Mouse (Mus musculus) myocyte (in vitro differentiated cells): ENCODE measurements around the gene Tbc1d14. TPM values are rescaled to one million over a fixed set of nuclear protein-coding genes. Genes with fewer than 3 reads are reported as not detected.

Source experiments
- H3K27me3 ChIP-seq: one replicate; pipeline ENCODE4 v1.6.1; 2011; ENCODE audit not compliant: control insufficient read depth, insufficient read depth, insufficient read length
- H3K36me3 ChIP-seq: one replicate; pipeline ENCODE4 v1.6.1; 2011; ENCODE audit not compliant: control insufficient read depth, insufficient read depth
- H3K4me2 ChIP-seq: one replicate; pipeline ENCODE4 v1.6.1; 2011; ENCODE audit warnings: low read depth, control low read depth
- H3K4me3 ChIP-seq: one replicate; pipeline ENCODE4 v1.5.1; 2011; ENCODE audit warnings: mild to moderate bottlenecking, control low read depth, moderate library complexity
- H3K79me2 ChIP-seq: one replicate; pipeline ENCODE4 v1.6.1; 2011; ENCODE audit not compliant: control insufficient read depth, insufficient read depth
- H3ac ChIP-seq: one replicate; pipeline ENCODE4 v1.6.1; 2011; ENCODE audit not compliant: control insufficient read depth, insufficient read length
- CEBPB ChIP-seq: IDR thresholded peaks from 2 replicates; pipeline ENCODE4 v1.6.1; 2011; ENCODE audit warnings: mild to moderate bottlenecking, moderate library complexity; ENCODE audit not compliant: poor library complexity, insufficient read depth, severe bottlenecking
- E2F4 ChIP-seq: IDR thresholded peaks from one replicate; pipeline ENCODE4 v1.6.1; 2011; ENCODE audit warnings: mild to moderate bottlenecking, control low read depth, moderate library complexity; ENCODE audit not compliant: insufficient read depth
- MAX ChIP-seq: IDR thresholded peaks from one replicate; pipeline ENCODE4 v1.6.1; 2011; ENCODE audit warnings: low read depth, mild to moderate bottlenecking, control low read depth
- MYOD1 ChIP-seq, 3 experiments: IDR thresholded peaks; one replicate each; pipeline ENCODE4 v1.6.1; 2011; ENCODE audit warnings: control low read depth in 2 of 3, low read depth in 2 of 3, mild to moderate bottlenecking in 2 of 3, moderate library complexity in 1 of 3; ENCODE audit not compliant: insufficient read length in 2 of 3, control insufficient read depth in 1 of 3
- MYOG ChIP-seq, 3 experiments: IDR thresholded peaks; one replicate each; pipeline ENCODE4 v1.6.1; 2011; ENCODE audit warnings: control low read depth in 2 of 3, low read depth in 2 of 3, mild to moderate bottlenecking in 2 of 3; ENCODE audit not compliant: insufficient read length in 2 of 3, control insufficient read depth in 1 of 3, insufficient read depth in 1 of 3
- POLR2A ChIP-seq: IDR thresholded peaks from one replicate; pipeline ENCODE4 v1.6.1; 2011; ENCODE audit warnings: low read depth, mild to moderate bottlenecking, control low read depth, moderate library complexity; ENCODE audit not compliant: insufficient read length
- POLR2AphosphoS2 ChIP-seq: IDR thresholded peaks from one replicate; pipeline ENCODE4 v1.6.1; 2011; ENCODE audit warnings: low read depth, control low read depth; ENCODE audit not compliant: insufficient read length
- REST ChIP-seq: IDR thresholded peaks from one replicate; pipeline ENCODE4 v1.6.1; 2011; ENCODE audit warnings: mild to moderate bottlenecking, control low read depth, moderate library complexity; ENCODE audit not compliant: insufficient read depth, insufficient read length
- SRF ChIP-seq: IDR thresholded peaks from one replicate; pipeline ENCODE4 v1.6.1; 2011; ENCODE audit warnings: low read depth; ENCODE audit not compliant: control insufficient read depth, insufficient read length
- TCF12 ChIP-seq: IDR thresholded peaks from one replicate; pipeline ENCODE4 v1.6.1; 2011; ENCODE audit warnings: mild to moderate bottlenecking, control low read depth; ENCODE audit not compliant: poor library complexity, insufficient read depth, severe bottlenecking
- TCF3 ChIP-seq: IDR thresholded peaks from one replicate; pipeline ENCODE4 v1.6.1; 2011; ENCODE audit warnings: low read depth, control low read depth; ENCODE audit not compliant: insufficient read length
- USF1 ChIP-seq: IDR thresholded peaks from one replicate; pipeline ENCODE4 v1.6.1; 2011; ENCODE audit warnings: low read depth, mild to moderate bottlenecking, control low read depth, moderate library complexity
- polyA plus RNA-seq: library from polyadenylated mRNA; unstranded; fragments of >200 nt; fragmentation: generic; extraction: Trizol; gene quantifications from one replicate; pipeline ENCODE4 v1.2.1, GENCODE M21; 2012; ENCODE audit warnings: missing spikeins

Tbc1d14 gene
- polyA plus RNA-seq, 1 experiment, result 7.8 TPM

DNA sequence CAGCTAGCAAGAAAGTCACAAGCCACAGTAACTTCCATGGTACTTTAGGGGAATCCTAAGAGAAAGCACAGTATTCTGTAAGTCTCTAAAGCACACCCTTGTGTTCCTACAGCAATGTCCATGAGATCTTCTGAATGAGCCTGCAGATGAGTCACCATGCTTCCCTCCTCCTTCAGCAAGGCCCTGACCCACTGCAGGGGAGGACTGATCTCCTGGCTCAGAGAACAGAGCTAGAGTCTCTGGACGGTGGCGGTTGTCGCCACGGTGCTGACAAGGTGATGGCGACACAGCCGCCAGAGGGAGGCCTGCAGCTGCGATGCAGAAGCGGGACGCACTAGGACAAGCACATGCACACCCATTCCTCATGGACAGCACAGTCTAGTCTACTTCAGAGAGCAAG is 9.0 kb upstream of the Tbc1d14 start:
- H3K36me3 ChIP-seq, result peaks cover 37% of the 10 kb centered on the region
- no peak for TF ChIP-seq E2F4
- TF ChIP-seq POLR2A, result no peak
- no peak for TF ChIP-seq MYOG (IDR thresholded peaks at IDR 0.05; ENCODE audit: control insufficient read depth in 1 of 3, insufficient read depth in 1 of 3, insufficient read length in 2 of 3, low read depth in 2 of 3)
- TF ChIP-seq TCF12, result no peak
- TF ChIP-seq USF1, result no peak
- no peak overlapping the region for H3ac ChIP-seq
- no peaks in the 10 kb centered on the region for H3K79me2 ChIP-seq
- H3K27me3 ChIP-seq, result no peaks in the 10 kb centered on the region
- no peak overlapping the region for H3K4me2 ChIP-seq
- H3K4me3 ChIP-seq, result no peak overlapping the region

GRCm38 (mm10) chr5:36601492-36601891 is 8.4 kb upstream of the Tbc1d14 start:
- TF ChIP-seq USF1 (no peak), E2F4 (no peak), MYOG (IDR thresholded peaks at IDR 0.05; ENCODE audit: control insufficient read depth in 1 of 3, insufficient read depth in 1 of 3, insufficient read length in 2 of 3, low read depth in 2 of 3) (no peak), MYOD1 (IDR thresholded peaks at IDR 0.05; ENCODE audit: control insufficient read depth in 1 of 3, insufficient read length in 2 of 3, low read depth in 2 of 3) (no peak), TCF3 (no peak), MAX (no peak), POLR2AphosphoS2 (no peak), CEBPB (no peak), SRF (no peak), POLR2A (no peak)
- H3ac ChIP-seq, result no peak overlapping the region
- H3K79me2 ChIP-seq, result no peaks in the 10 kb centered on the region
- H3K4me2 ChIP-seq, result no peak overlapping the region
- no peak overlapping the region for H3K4me3 ChIP-seq
- no peaks in the 10 kb centered on the region for H3K27me3 ChIP-seq
- H3K36me3 ChIP-seq, result peaks cover 33% of the 10 kb centered on the region

- Histone ChIP-seq H3K79me2 (no peaks in the 10 kb centered on the region), H3K4me2 (no peak overlapping the region), H3K36me3 (peaks cover 21% of the 10 kb centered on the region), H3K27me3 (no peaks in the 10 kb centered on the region), H3K4me3 (no peak overlapping the region), H3ac (no peak overlapping the region)
- TF ChIP-seq MYOG (IDR thresholded peaks at IDR 0.05; ENCODE audit: control insufficient read depth in 1 of 3, insufficient read depth in 1 of 3, insufficient read length in 2 of 3, low read depth in 2 of 3), result no peak
- peak; percentile 59 for TF ChIP-seq POLR2AphosphoS2
- TF ChIP-seq CEBPB, result no peak
- no peak for TF ChIP-seq TCF12
Observed at GRCm38 (mm10) chr5:36598883-36599282, 5.8 kb upstream of the Tbc1d14 start.

- Histone ChIP-seq H3K27me3 (no peaks in the 10 kb centered on the region), H3K36me3 (peaks cover 10% of the 10 kb centered on the region), H3K4me3 (no peak overlapping the region), H3K4me2 (no peak overlapping the region), H3K79me2 (no peaks in the 10 kb centered on the region), H3ac (no peak overlapping the region)
- TF ChIP-seq POLR2AphosphoS2 (peak; percentile 53), TCF3 (no peak)
Observed at GRCm38 (mm10) chr5:36597653-36598052, 4.6 kb upstream of the Tbc1d14 start.

- no peak overlapping the region for H3ac ChIP-seq
- peaks cover 4% of the 10 kb centered on the region for H3K27me3 ChIP-seq
- no peaks in the 10 kb centered on the region for H3K79me2 ChIP-seq
- H3K36me3 ChIP-seq, result no peaks in the 10 kb centered on the region
- no peak overlapping the region for H3K4me2 ChIP-seq
- TF ChIP-seq CEBPB (no peak), POLR2A (no peak), MYOD1 (IDR thresholded peaks at IDR 0.05; ENCODE audit: control insufficient read depth in 1 of 3, insufficient read length in 2 of 3, low read depth in 2 of 3) (no peak), SRF (no peak), MAX (no peak), TCF12 (no peak), E2F4 (no peak), MYOG (IDR thresholded peaks at IDR 0.05; ENCODE audit: control insufficient read depth in 1 of 3, insufficient read depth in 1 of 3, insufficient read length in 2 of 3, low read depth in 2 of 3) (no peak), POLR2AphosphoS2 (no peak), REST (no peak)
- H3K4me3 ChIP-seq, result no peak overlapping the region
Observed at GRCm38 (mm10) chr5:36596225-36596624, 3.1 kb upstream of the Tbc1d14 start.

DNA sequence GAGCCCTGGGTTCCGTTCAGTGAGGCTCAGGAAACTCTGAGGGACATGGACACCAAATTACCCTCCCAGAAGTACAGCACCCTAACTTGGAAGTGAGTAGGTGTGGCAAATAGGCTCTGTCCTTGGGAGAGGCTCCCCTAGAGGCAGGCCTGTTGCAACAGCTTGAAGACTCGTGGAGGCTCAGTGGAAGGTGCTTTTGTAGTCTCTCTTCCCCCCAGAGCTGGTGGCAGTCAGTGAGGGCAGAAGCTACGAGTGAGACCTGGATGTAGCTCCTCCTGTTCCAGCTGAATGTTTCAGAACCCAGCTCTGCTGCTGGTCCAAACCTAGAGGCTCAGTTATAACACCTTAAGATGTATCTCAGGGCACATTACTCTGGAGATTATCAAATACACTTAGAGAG is 2.0 kb upstream of the Tbc1d14 start:
- Histone ChIP-seq H3K4me2 (no peak overlapping the region), H3K27me3 (peaks cover 4% of the 10 kb centered on the region), H3K4me3 (no peak overlapping the region), H3K36me3 (no peaks in the 10 kb centered on the region), H3K79me2 (no peaks in the 10 kb centered on the region), H3ac (no peak overlapping the region)
- TF ChIP-seq MAX, result no peak
- TF ChIP-seq TCF3, result no peak
- no peak for TF ChIP-seq MYOG (IDR thresholded peaks at IDR 0.05; ENCODE audit: control insufficient read depth in 1 of 3, insufficient read depth in 1 of 3, insufficient read length in 2 of 3, low read depth in 2 of 3)
- no peak for TF ChIP-seq MYOD1 (IDR thresholded peaks at IDR 0.05; ENCODE audit: control insufficient read depth in 1 of 3, insufficient read length in 2 of 3, low read depth in 2 of 3)
- TF ChIP-seq USF1, result no peak
- no peak for TF ChIP-seq CEBPB
- no peak for TF ChIP-seq E2F4
- no peak for TF ChIP-seq POLR2A
- TF ChIP-seq SRF, result no peak
- no peak for TF ChIP-seq POLR2AphosphoS2
- TF ChIP-seq REST, result no peak
- no peak for TF ChIP-seq TCF12
